Mouse (Mus musculus) effector memory CD4-positive, alpha-beta T cell, adult 7 months (primary cell): ENCODE results near the gene Anapc7. TPM values are rescaled to one million over a fixed set of nuclear protein-coding genes. Genes with fewer than 3 reads are reported as not detected.

Experiments used
- polyA plus RNA-seq: library from polyadenylated mRNA; unstranded; fragments of 100-300 nt; shearing (Covaris generic); gene quantifications from one replicate; pipeline ENCODE4 v1.2.1, GENCODE M21; 2017

The Anapc7 gene
- polyA plus RNA-seq: 31.3 TPM

DNA sequence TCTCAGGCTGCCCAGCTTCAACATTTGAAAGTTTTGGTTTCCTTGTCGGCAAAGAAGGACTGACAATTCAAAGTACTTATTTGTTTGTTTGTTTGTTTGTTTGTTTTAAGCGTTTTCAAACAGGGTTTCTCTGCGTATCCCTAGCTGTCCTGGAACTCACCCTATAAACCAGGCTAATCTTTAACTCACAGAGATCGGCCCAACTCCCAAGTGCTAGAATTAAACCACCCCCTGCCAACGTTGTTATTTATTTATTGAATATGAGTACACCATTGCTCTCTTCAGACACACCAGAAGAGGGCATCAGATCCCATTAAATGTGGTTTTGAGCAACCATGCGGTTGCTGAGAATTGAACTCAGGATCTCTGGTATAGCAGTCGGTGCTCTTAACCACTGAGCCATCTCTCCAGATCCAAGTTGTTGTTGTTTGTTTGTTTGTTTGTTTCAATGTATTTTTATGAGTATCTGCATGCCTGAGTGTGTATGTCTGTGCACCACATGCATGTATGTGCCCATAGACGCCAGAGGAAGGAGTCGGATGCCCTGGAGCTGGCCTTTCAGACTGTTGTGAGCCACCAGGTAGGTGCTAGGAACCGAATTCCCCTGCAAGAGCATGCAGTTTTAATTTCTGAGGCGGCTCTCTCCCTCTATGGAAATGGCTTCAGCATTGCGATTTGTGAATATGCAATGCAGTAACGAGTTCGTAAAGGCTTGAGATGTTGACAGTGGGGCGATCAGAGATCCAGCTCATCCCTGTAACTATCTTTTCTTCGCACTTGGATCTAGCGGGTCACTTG, at the start of gene Anapc7:
Gene Anapc7 (plus strand): TSS at position 423 of the 798 bp plus-strand sequence.

DNA sequence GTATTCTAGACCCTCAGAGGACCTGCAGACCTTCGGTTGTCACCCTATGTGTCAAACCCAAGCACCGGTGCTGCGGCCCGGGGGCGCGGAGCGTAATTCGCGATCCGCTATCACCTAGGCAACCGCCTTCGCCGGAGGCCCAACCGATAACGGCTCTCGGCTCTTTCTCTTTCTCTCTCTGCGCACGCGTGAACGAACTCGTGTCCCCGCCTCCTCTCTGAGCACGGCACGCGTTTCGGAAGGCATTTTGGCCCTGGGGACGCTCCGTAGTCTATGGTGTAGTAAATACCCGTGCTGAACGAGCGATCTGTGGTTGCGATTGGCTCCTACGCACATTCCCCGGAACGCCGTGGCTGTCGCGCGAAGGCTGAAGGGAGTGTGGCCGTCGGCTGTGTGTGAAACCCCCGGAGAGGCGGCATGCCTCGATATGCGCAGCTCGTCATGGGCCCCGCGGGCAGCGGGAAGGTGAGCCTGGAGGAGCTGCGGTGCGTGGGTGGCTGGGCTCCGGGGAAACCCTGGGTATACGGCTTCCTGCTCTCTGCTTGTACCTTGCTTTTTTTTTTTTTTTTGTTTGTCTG, 49.2 kb upstream of the Anapc7 start, which contains the start of gene Fam216a:
Gene Fam216a (minus strand): TSS at position 173 of the 578 bp plus-strand sequence.

DNA sequence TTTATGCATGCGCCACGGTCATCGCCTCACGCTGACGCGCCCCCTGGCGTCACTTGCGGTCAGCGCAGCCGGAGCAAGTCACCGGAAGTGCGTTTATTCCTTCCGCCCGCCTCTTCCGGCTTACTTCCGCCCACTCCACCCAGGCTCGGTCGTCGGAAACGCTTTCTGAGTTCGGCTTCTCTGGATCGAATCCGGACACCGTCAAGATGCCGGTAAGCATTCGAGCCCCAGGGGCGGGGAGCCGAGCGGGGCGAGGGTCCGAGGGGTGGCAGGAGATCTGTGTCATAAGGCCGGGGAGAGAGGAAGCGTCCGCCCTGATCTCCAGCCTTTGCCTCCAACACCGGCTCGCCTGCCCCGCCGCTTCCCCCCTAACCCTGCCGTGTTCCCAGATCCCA, 29.7 kb upstream of the Anapc7 start, which contains the start of gene Arpc3:
Gene Arpc3 (plus strand): TSS at position 93 of the 395 bp plus-strand sequence.

Other genes with a start within 250 kb of the Anapc7 start
- gene Hvcn1, start 214.9 kb upstream of the Anapc7 start, polyA plus RNA-seq: 57.8 TPM
- 2.1 TPM for gene Tctn1, start 157.2 kb upstream of the Anapc7 start, polyA plus RNA-seq
- 59.2 TPM for gene Pptc7, start 137.3 kb upstream of the Anapc7 start, polyA plus RNA-seq
- 1.0 TPM for gene Rad9b, start 67.5 kb upstream of the Anapc7 start, polyA plus RNA-seq
- gene Vps29, start 67.3 kb upstream of the Anapc7 start, polyA plus RNA-seq: 127 TPM
- 122 TPM for gene Gpn3, start 49.8 kb upstream of the Anapc7 start, polyA plus RNA-seq
- 19.3 TPM for gene Fam216a, start 49.3 kb upstream of the Anapc7 start, polyA plus RNA-seq
- 901 TPM for gene Arpc3, start 29.8 kb upstream of the Anapc7 start, polyA plus RNA-seq
- 79.5 TPM for gene Atp2a2, start 80.5 kb downstream of the Anapc7 start, polyA plus RNA-seq
- gene Ift81, start 192.8 kb downstream of the Anapc7 start, polyA plus RNA-seq: 2.8 TPM
- gene P2rx7, start 222.2 kb downstream of the Anapc7 start, polyA plus RNA-seq: 21.3 TPM